Comparison of ENCODE assay signal across 13 mouse cellular contexts in the genomic region with DNA sequence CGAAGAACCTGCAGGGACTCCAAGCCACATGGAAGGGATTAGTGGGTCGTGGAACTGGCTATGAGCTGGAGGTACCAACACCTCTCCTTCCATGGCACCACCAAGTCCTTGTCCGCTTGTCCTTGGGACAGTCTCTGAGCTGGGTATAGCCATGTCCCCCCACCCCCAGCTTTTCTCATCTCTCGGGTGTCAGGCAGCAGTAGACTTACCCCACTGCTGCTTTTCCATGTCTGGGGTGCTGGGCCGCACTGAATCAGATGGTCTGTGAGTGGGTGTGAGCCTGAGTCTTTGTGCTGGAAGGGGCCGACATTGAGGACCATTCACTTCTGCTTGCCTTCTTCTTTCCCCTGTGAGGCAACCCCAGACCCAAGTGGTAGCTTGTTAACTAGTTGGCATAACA. TPM values are rescaled to one million over a fixed set of nuclear protein-coding genes. Genes with fewer than 3 reads are reported as not detected.
DNase-seq lines count a peak whose midpoint lies in the region; ATAC-seq lines count a peak whose summit lies in the region.
"Had no signal": no experiment of that assay in that cellular context is flagged by ENCODE, and none has a peak within 500 bp of the region (broad histone marks: within the 10 kb centered on the region; RNA-seq: fewer than 3 reads in every experiment).

No protein-coding gene starts in this region.

- no peak for ATAC-seq in hindbrain, embryonic 16.5 days
- ATAC-seq in neural tube, embryonic 13.5 days (ENCODE audit: low read depth) = no peak
- ATAC-seq: CD4-positive, CD25-positive, alpha-beta regulatory T cell, adult 4 months; liver, postnatal 0 days had no signal

- peaks cover 38% of the 10 kb centered on the region for H3K27me3 ChIP-seq in forebrain, embryonic 10.5 days (ENCODE audit: poor library complexity, severe bottlenecking)
- H3K27me3 ChIP-seq in hindbrain, embryonic 16.5 days (replicated peaks; ENCODE audit: control insufficient read depth, insufficient read depth, low read length) = no peaks in the 10 kb centered on the region
- no peaks in the 10 kb centered on the region for H3K27me3 ChIP-seq in neural tube, embryonic 13.5 days

- H3K27ac ChIP-seq in forebrain, embryonic 10.5 days = 0 out of 2 replicates have a peak overlapping the region, but pooled peaks have one; percentile 98
- no peak overlapping the region for H3K27ac ChIP-seq in hindbrain, embryonic 16.5 days (ENCODE audit: low read depth, low read length)
- H3K27ac ChIP-seq in neural tube, embryonic 13.5 days (replicated peaks) = no peak overlapping the region
- H3K27ac ChIP-seq: stomach, embryonic 15.5 days had no signal

- H3K9me3 ChIP-seq in forebrain, embryonic 10.5 days = no peaks in the 10 kb centered on the region
- no peaks in the 10 kb centered on the region for H3K9me3 ChIP-seq in hindbrain, embryonic 16.5 days (ENCODE audit: control insufficient read depth, low read length)
- no peaks in the 10 kb centered on the region for H3K9me3 ChIP-seq in neural tube, embryonic 13.5 days
- H3K9me3 ChIP-seq: stomach, embryonic 15.5 days had no signal

- H3K36me3 ChIP-seq in forebrain, embryonic 10.5 days (replicated peaks) = no peaks in the 10 kb centered on the region
- H3K36me3 ChIP-seq in hindbrain, embryonic 16.5 days (ENCODE audit: control insufficient read depth, insufficient read depth, low read length) = no peaks in the 10 kb centered on the region
- no peaks in the 10 kb centered on the region for H3K36me3 ChIP-seq in neural tube, embryonic 13.5 days
- H3K36me3 ChIP-seq: stomach, embryonic 15.5 days had no signal

- peak overlapping the region; percentile 40 for H3K9ac ChIP-seq in hindbrain, embryonic 16.5 days (ENCODE audit: low read depth, low read length)
- peak overlapping the region; percentile 97; the same call in 1 of the 2 replicates for H3K9ac ChIP-seq in neural tube, embryonic 13.5 days
- H3K9ac ChIP-seq: liver, postnatal 0 days; stomach, embryonic 15.5 days had no signal

- WGBS in forebrain, embryonic 10.5 days = 76% methylated on average over 6 of the region's 6 CpGs
- WGBS in hindbrain, embryonic 16.5 days = 67% methylated on average over 6 of the region's 6 CpGs
- WGBS in neural tube, embryonic 13.5 days = 76% methylated on average over 6 of the region's 6 CpGs

- DNase-seq in layer of hippocampus, adult 8-10 months (ENCODE audit: low spot score in 2 of 2) = peak; percentile 9 to 14
- no peak for DNase-seq in layer of hippocampus, adult 9-10 months (ENCODE audit: low spot score)
- DNase-seq in forebrain, embryonic 10.5 days (ENCODE audit: extremely low spot score, low spot score) = no peak
- no peak for DNase-seq in gastrocnemius, postnatal 14 days
- DNase-seq in embryo, embryonic 9.5 days (ENCODE audit: extremely low spot score) = no peak
- DNase-seq in adrenal gland, postnatal 10 days = no peak
- DNase-seq: liver, postnatal 0 days; retina, postnatal 1 day had no signal

- H3K4me2 ChIP-seq in hindbrain, embryonic 16.5 days (ENCODE audit: low read length) = peak overlapping the region; percentile 77
- peak overlapping the region; percentile 72 for H3K4me2 ChIP-seq in neural tube, embryonic 13.5 days

- peak overlapping the region; percentile 89 for H3K4me3 ChIP-seq in forebrain, embryonic 10.5 days
- peak overlapping the region; percentile 86 for H3K4me3 ChIP-seq in hindbrain, embryonic 16.5 days (ENCODE audit: low read length)
- peak overlapping the region; percentile 64 for H3K4me3 ChIP-seq in neural tube, embryonic 13.5 days
- H3K4me3 ChIP-seq: megakaryocyte, embryonic 14.5 days; stomach, embryonic 15.5 days had no signal

- intact Hi-C loops in gastrocnemius, postnatal 14 days (cut with DNase I; ENCODE audit: low total_unique reads) = loop anchor here (5.0 kb wide), 2 partner anchors 41 to 239 kb away; no protein-coding TSS in a partner anchor

- peaks cover 34% of the 10 kb centered on the region for H3K4me1 ChIP-seq in forebrain, embryonic 10.5 days
- peaks cover 42% of the 10 kb centered on the region for H3K4me1 ChIP-seq in hindbrain, embryonic 16.5 days (ENCODE audit: control insufficient read depth, insufficient read depth, low read depth, low read length)
- peaks cover 66% of the 10 kb centered on the region for H3K4me1 ChIP-seq in neural tube, embryonic 13.5 days (replicated peaks)
- H3K4me1 ChIP-seq: megakaryocyte, embryonic 14.5 days had no signal

RNA-seq across cellular contexts. Expression of a gene that starts 2.1 kb away (rescaled TPM):
- total RNA-seq in layer of hippocampus, adult 8-10 months (2022) = 100 to 1,000 TPM; 231 to 246 (median 238) TPM
- 42.3 and 46.1 TPM in 2 replicates for polyA plus RNA-seq in forebrain, embryonic 10.5 days (2016; fragmentation: Nextera tagmentation; extraction: Ambion mirVana)
- polyA plus RNA-seq in hindbrain, embryonic 16.5 days (2015; fragmentation: Nextera tagmentation; extraction: Ambion mirVana) = 173 and 186 TPM in 2 replicates
- polyA plus RNA-seq in neural tube, embryonic 13.5 days (2015; fragmentation: Nextera tagmentation; extraction: Ambion mirVana) = 132 and 141 TPM in 2 replicates
- under 1 TPM; 0.27 to 0.39 TPM for total RNA-seq in gastrocnemius, postnatal 14 days (2021)
- 1 to 10 TPM; 1.3 to 2.9 TPM for total RNA-seq in adrenal gland, postnatal 10 days (2021)
- polyA plus RNA-seq: CD4-positive, CD25-positive, alpha-beta regulatory T cell, adult 4 months; liver, postnatal 0 days had no signal

Comparison
In these comparisons a context has a peak if more than half of its experiments do, and no peak if none do; other contexts are left out.
1. DNase-seq: peak in layer of hippocampus, adult 8-10 months (2 of 2); none in layer of hippocampus, adult 9-10 months (single experiment), forebrain, embryonic 10.5 days (single experiment), gastrocnemius, postnatal 14 days (single experiment), embryo, embryonic 9.5 days (single experiment) and adrenal gland, postnatal 10 days (single experiment).
2. RNA of a gene that starts 2.1 kb away (total RNA-seq): 231 to 246 TPM in layer of hippocampus, adult 8-10 months; 1.3 to 2.9 TPM in adrenal gland, postnatal 10 days and 0.27 to 0.39 TPM in gastrocnemius, postnatal 14 days; every median in the first group is over 10 times any median in the second.
3. Peak in every context shown above with its lines, with median percentiles within 50 percentile points of each other: H3K4me3 ChIP-seq.